Mouse (Mus musculus): ENCODE results near the gene Ifnl3.

GRCm38 (mm10) chr7:28573236-28573635 lies 50.6 kb downstream of the Ifnl3 start:
- TF ChIP-seq CTCF (IDR thresholded peaks at IDR 0.05; ENCODE audit: low read depth) (no peak), EP300 (IDR thresholded peaks at IDR 0.05; ENCODE audit: low read depth) (no peak)

All from liver, embryonic 14.5 days (tissue).